Mouse (Mus musculus) forebrain, embryonic 13.5 days (tissue): ENCODE measurements around the gene Prss56. TPM values are rescaled to one million over a fixed set of nuclear protein-coding genes. Genes with fewer than 3 reads are reported as not detected.
A peak's percentile ranks its signal among the peaks of the same experiment; 100 is the strongest.

Source experiments
- ATAC-seq: fragments of 200-750 bp; cut with Nextera tagmentation; 2 replicates; pipeline ENCODE4 v1.8.0; 2017
- H3K27ac ChIP-seq: fragments of 300-500 bp; sonication (generic); 2 replicates; pipeline ENCODE4 v1.5.1; 2015; ENCODE audit warnings: inconsistent platforms, mild to moderate bottlenecking, moderate library complexity
- H3K27me3 ChIP-seq: fragments of 300-500 bp; sonication (generic); 2 replicates; pipeline ENCODE4 v1.6.1; 2015; ENCODE audit warnings: mild to moderate bottlenecking, inconsistent platforms
- H3K36me3 ChIP-seq: fragments of 300-500 bp; sonication (generic); 2 replicates; pipeline ENCODE4 v1.6.1; 2015; ENCODE audit warnings: mild to moderate bottlenecking, inconsistent platforms; ENCODE audit not compliant: poor library complexity, severe bottlenecking
- H3K4me1 ChIP-seq: fragments of 300-500 bp; sonication (generic); 2 replicates; pipeline ENCODE4 v1.6.1; 2015; ENCODE audit warnings: inconsistent platforms
- H3K4me2 ChIP-seq: fragments of 300-500 bp; sonication (generic); 2 replicates; pipeline ENCODE4 v1.6.1; 2015; ENCODE audit warnings: inconsistent platforms, mild to moderate bottlenecking, moderate library complexity
- H3K4me3 ChIP-seq: fragments of 300-500 bp; sonication (generic); 2 replicates; pipeline ENCODE4 v1.5.1; 2015; ENCODE audit warnings: mild to moderate bottlenecking, inconsistent platforms
- H3K9ac ChIP-seq: fragments of 300-500 bp; sonication (generic); 2 replicates; pipeline ENCODE4 v1.6.1; 2015; ENCODE audit warnings: mild to moderate bottlenecking, inconsistent platforms
- H3K9me3 ChIP-seq: fragments of 300-500 bp; sonication (generic); replicated peaks from 2 replicates; pipeline ENCODE4 v1.6.1; 2016; ENCODE audit warnings: inconsistent platforms
- WGBS: fragments of 180-500 bp; shearing (Covaris S2); methylation state at CpG from one replicate; pipeline ENCODE4 v1.1.7; 2015; 5-methylcytosine and 5-hydroxymethylcytosine counted together
- polyA plus RNA-seq: library from polyadenylated mRNA; unstranded; fragments of >200 nt; fragmentation: Nextera tagmentation; extraction: Ambion mirVana; gene quantifications from 2 replicates; pipeline ENCODE4 v1.2.1, GENCODE M21; 2015

The Prss56 gene
- polyA plus RNA-seq, 1 experiment from 2014 or later: 0.17 TPM

DNA sequence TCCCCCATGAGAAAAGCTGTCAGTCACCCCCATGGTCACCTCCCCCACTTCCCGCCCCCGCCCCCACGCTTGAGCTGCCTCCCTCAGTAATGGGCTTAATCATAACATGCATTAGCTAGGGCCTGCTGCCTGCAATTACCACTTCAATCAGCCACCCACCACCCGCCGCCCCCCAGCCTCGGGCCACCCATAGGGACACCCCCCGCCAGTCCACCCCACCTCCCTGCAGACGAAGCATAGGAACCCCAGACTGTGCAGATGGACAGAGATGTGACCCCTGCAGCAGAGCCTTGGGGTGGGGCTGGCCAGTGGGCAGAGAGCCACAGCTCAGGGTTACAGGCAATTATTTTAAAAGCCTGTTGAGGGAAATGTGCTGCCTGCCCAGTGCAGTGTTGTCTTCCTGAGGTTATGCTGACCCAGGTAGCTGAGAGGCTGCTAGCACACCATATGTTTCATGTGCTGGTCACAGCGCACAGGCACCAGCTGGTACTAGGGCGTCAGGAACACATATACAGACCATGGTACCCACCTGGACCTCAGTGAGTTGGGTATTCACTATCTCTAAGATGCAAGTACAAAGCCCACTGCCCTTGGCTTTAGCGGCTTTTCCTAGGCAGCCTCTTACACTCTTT is 18.8 kb upstream of the Prss56 start:
- no peak overlapping the region for H3K9ac ChIP-seq
- H3K4me1 ChIP-seq: peaks cover 32% of the 10 kb centered on the region
- no peaks in the 10 kb centered on the region for H3K36me3 ChIP-seq
- H3K9me3 ChIP-seq: no peaks in the 10 kb centered on the region
- 37% methylated on average over 11 of the region's 11 CpGs for WGBS
- peak; percentile 42; the same call in 1 of the 2 replicates for ATAC-seq
- peak overlapping the region; percentile 10; the same call in 1 of the 2 replicates for H3K4me2 ChIP-seq
- no peak overlapping the region for H3K4me3 ChIP-seq
- peak overlapping the region; percentile 49 for H3K27ac ChIP-seq
- peaks cover 9% of the 10 kb centered on the region; the same call in 1 of the 2 replicates for H3K27me3 ChIP-seq

DNA sequence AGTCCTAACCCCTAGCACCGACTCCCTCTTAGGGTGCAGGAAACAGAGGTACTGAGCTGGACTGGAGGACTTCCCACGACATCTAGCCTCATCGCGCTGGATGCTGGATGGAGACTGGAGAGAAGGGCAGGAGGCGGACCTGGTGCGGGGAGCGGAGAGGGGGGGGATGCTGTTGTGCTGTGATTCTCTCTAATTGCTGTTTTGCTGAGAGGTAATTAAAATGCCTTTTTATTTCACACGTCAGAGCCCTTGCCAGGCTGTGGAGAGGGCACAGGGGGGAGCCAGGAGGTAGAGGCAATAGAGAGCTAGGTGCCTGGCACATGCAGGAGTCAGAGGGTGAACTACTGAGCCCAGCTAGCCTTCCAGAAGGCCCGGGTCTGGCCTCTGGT is 18.3 kb upstream of the Prss56 start:
- peak; percentile 29; the same call in 1 of the 2 replicates for ATAC-seq
- H3K9ac ChIP-seq: no peak overlapping the region
- H3K4me2 ChIP-seq: peak overlapping the region; percentile 10; the same call in 1 of the 2 replicates
- no peaks in the 10 kb centered on the region for H3K9me3 ChIP-seq
- H3K27ac ChIP-seq: peak overlapping the region; percentile 49
- no peaks in the 10 kb centered on the region for H3K36me3 ChIP-seq
- WGBS: 29% methylated on average over 9 of the region's 9 CpGs
- H3K4me1 ChIP-seq: peaks cover 38% of the 10 kb centered on the region
- peaks cover 12% of the 10 kb centered on the region; the same call in 1 of the 2 replicates for H3K27me3 ChIP-seq
- no peak overlapping the region for H3K4me3 ChIP-seq

DNA sequence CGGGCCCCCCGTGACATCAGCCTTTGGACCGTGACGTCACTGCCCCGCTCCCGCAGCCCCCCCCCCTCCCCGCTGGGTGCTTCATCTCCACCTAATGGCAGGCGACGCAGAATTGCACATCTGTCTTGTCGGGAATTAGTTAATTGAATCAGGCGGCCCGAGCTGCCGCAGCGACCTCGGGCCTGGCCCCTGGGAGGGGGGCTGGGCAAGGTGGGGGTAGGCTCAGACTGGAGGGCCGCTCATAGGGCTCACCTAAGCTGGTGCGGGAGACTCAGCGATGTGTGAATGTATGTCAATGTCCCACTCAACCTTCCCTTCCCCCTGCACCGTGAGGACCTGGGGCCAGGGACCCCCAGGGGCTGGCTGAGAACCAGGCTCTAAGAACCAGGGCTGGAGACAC is 12.7 kb upstream of the Prss56 start:
- WGBS: 8% methylated on average over 19 of the region's 19 CpGs
- Histone ChIP-seq H3K9me3 (no peaks in the 10 kb centered on the region), H3K4me3 (no peak overlapping the region), H3K27me3 (peaks cover 21% of the 10 kb centered on the region; the same call in 1 of the 2 replicates), H3K27ac (peak overlapping the region; percentile 57), H3K4me2 (peak overlapping the region; percentile 29; the same call in 1 of the 2 replicates), H3K36me3 (no peaks in the 10 kb centered on the region), H3K4me1 (peaks cover 34% of the 10 kb centered on the region), H3K9ac (peak overlapping the region; percentile 5; the same call in 1 of the 2 replicates)
- ATAC-seq: no peak

DNA sequence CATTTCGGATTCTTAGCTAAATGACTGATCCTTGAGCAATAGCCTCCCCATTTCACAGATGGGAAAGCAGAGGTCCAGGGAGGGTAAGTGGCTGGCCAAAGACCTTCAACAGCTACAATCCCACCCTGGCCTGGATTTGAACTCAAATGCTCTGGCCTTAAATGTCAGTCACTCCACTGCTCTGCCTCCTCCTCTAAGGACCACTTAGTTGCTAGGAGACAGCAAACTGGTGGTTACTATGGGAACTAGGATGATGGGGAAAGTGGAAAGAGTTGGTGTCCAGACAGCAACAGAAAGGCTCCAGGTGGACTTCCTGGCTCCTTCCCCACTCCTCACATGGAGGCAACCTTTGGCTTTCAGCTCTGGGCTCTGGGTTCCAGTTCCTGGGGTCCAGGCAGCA is 11.8 kb upstream of the Prss56 start:
- 94% methylated on average over 1 of the region's 1 CpGs for WGBS
- no peak overlapping the region for H3K27ac ChIP-seq
- H3K27me3 ChIP-seq: peaks cover 21% of the 10 kb centered on the region; the same call in 1 of the 2 replicates
- peaks cover 41% of the 10 kb centered on the region for H3K4me1 ChIP-seq
- H3K4me3 ChIP-seq: no peak overlapping the region
- H3K9ac ChIP-seq: no peak overlapping the region
- H3K36me3 ChIP-seq: no peaks in the 10 kb centered on the region
- ATAC-seq: no peak
- no peaks in the 10 kb centered on the region for H3K9me3 ChIP-seq
- H3K4me2 ChIP-seq: no peak overlapping the region

DNA sequence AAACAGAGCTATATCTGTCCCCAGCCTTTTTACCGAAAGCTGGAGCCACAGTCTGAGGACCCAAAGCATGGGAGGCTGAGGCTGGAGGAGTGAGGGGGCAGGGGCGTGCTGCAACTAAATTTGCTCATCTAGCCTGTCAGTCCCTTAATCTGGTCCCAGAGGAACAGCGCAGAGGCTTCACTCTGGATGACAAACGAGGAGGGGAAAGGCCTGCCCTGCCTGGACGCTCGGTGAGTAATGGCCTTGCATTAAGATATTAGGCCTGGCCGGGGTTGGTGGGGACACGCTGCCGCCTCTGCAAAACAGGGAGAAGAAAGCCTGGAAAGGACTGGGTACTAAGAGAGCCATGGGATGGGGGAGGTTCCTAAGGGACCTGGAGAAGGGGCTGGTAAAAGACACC is 10.8 kb upstream of the Prss56 start:
- Histone ChIP-seq H3K27ac (no peak overlapping the region), H3K27me3 (peaks cover 21% of the 10 kb centered on the region; the same call in 1 of the 2 replicates), H3K4me2 (no peak overlapping the region), H3K4me3 (no peak overlapping the region), H3K4me1 (peaks cover 45% of the 10 kb centered on the region), H3K9me3 (no peaks in the 10 kb centered on the region), H3K9ac (no peak overlapping the region), H3K36me3 (no peaks in the 10 kb centered on the region)
- WGBS: 58% methylated on average over 9 of the region's 9 CpGs
- ATAC-seq: no peak

DNA sequence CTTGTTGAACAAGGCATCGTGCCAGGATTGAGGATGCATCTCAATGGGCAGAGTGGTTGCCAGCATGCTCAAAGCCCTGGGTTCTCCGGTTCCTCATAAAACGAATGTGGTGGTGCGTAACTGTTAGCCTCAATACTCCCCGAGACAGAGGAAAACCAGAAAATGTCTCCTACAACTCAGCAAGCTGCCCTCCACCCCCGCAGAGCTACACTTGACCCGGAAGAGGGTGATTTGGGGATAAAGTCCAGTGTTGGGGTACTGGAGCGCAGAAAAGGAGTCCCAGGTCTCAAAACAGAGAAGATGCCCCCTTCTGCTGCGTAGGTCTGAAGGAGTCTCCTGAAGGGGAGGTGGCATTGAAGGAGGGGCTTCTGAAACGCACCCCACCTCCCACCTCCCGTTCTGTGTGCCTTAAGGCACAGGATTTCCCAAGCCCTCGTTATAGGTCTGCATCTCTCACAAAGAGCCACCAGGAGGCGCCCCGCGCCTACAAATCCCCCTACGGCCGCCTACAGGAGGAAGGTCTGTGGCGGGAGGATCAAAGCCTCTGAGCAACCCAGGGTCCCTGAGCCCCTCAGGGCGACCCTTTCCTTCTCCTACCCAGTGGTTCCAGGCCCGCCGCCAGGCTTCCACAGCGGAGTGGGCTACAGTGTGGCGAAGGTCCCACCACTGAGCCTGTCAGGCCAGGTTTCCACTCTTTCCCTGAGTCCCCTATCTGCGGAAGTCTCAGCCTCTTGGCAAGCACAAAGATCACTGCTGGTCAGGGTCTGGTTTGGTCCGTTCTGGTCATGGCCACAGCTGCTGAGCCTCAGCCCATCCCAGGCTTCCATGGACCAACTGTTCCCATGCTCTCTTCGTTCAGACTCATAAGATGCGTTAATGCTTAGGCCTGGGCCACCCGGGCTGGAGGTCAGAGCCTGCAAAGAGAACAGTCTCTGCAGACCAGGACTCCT is 8.8 kb upstream of the Prss56 start:
- Histone ChIP-seq H3K4me2 (no peak overlapping the region), H3K4me3 (no peak overlapping the region), H3K9ac (0 out of 2 replicates have a peak overlapping the region, but pooled peaks have one; percentile 21)

DNA sequence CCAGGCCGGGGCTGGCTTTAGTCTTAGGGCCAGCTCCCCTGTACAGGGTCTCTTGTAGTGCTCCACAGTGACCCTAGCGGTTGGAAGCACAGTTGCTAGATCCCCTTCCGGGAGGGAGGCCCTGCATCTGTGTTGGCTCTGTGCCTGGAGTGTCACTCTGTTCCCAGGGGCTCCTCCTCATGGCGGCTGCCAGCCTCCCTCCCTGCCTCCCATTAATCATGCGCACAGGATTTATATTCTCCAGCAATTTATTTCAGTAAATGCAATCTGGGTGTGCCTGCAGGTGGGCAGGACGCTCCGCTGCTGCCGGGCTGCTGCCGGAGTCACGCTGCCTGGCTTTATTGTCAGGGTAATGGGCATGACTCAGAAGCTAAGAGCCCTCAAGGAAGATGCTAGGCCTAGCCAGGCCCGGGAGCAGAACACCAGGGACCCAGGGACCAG is 7.2 kb upstream of the Prss56 start:
- H3K9me3 ChIP-seq: no peaks in the 10 kb centered on the region
- peaks cover 13% of the 10 kb centered on the region; the same call in 1 of the 2 replicates for H3K27me3 ChIP-seq
- peak overlapping the region; percentile 62; the same call in 1 of the 2 replicates for H3K27ac ChIP-seq
- no peak overlapping the region for H3K9ac ChIP-seq
- peak overlapping the region; percentile 35 for H3K4me2 ChIP-seq
- peak; percentile 94 for ATAC-seq
- H3K4me1 ChIP-seq: peaks cover 22% of the 10 kb centered on the region
- H3K36me3 ChIP-seq: no peaks in the 10 kb centered on the region
- no peak overlapping the region for H3K4me3 ChIP-seq
- 3% methylated on average over 11 of the region's 11 CpGs for WGBS

More for the DNA sequence above, 8.8 kb upstream of the Prss56 start:
- no peaks in the 10 kb centered on the region for H3K9me3 ChIP-seq
- 27% methylated on average over 28 of the region's 28 CpGs for WGBS
- no peak overlapping the region for H3K27ac ChIP-seq
- H3K36me3 ChIP-seq: no peaks in the 10 kb centered on the region
- H3K4me1 ChIP-seq: peaks cover 37% of the 10 kb centered on the region
- ATAC-seq: no peak
- H3K27me3 ChIP-seq: peaks cover 19% of the 10 kb centered on the region; the same call in 1 of the 2 replicates

DNA sequence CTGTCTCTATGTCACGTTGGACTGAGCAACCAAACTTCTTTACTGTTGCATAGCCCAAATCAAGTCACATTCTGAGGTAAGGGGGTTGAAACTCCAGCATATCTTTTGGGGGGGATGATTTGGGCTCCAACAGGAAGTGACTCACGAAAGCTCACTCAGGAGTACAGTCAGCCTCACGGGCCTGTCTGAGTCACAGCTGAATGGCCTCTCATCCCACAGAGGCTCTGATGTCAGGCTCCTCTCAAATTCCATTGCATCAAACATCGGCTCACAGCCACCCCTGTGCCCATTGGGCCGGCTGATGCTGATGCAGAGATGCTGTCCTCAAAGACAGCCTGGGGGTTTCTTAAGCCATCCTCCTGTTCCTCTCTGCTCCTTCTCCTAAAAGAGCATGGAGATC is 2.2 kb upstream of the Prss56 start:
- no peaks in the 10 kb centered on the region for H3K9me3 ChIP-seq
- peaks cover 37% of the 10 kb centered on the region for H3K27me3 ChIP-seq
- no peaks in the 10 kb centered on the region for H3K36me3 ChIP-seq
- no peak overlapping the region for H3K4me3 ChIP-seq
- peaks cover 27% of the 10 kb centered on the region for H3K4me1 ChIP-seq
- ATAC-seq: no peak
- H3K4me2 ChIP-seq: no peak overlapping the region
- WGBS: 70% methylated on average over 5 of the region's 5 CpGs
- H3K27ac ChIP-seq: no peak overlapping the region
- no peak overlapping the region for H3K9ac ChIP-seq

DNA sequence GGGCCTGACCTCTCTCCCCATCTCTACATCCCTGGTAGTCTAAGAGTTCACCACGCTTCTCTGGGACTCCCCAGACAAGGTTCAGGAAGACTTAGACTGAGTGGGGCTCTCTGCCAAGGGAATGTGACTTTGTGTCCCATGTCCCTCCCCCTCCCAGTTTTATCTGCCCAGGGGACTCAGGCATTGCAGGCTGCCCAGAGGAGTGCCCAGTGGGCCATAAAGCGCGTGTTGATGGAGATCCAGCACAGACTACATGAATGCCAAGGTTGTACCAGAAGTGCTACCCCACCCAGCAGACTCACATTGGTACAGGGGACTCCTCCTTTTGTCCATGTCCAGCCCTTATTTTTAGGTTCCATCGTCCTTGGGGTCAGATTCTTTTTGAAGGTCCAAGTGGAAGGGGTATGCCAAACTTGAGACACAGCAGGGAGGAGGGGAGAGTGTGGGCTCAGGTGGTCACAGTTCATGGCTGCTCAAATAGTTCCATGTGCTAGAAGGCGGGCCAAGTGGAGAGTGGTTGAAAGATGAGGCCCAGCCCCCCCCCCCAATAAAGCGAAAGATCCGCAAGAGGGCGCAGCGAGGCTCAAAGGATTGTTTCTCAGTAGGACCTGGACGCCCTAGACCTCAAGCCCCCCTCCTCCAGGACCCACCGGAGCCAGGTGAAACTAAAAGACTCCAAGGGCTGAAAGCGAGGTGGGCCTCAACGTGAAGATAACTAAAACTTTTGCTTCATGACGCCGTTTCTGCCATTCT is 1.1 kb downstream of the Prss56 start:
- WGBS: 32% methylated on average over 15 of the region's 15 CpGs
- Histone ChIP-seq H3K27ac (no peak overlapping the region), H3K4me2 (peak overlapping the region; percentile 43), H3K4me1 (peaks cover 27% of the 10 kb centered on the region), H3K36me3 (no peaks in the 10 kb centered on the region), H3K9ac (no peak overlapping the region), H3K4me3 (no peak overlapping the region), H3K27me3 (peaks cover 65% of the 10 kb centered on the region), H3K9me3 (no peaks in the 10 kb centered on the region)
- ATAC-seq: no peak

DNA sequence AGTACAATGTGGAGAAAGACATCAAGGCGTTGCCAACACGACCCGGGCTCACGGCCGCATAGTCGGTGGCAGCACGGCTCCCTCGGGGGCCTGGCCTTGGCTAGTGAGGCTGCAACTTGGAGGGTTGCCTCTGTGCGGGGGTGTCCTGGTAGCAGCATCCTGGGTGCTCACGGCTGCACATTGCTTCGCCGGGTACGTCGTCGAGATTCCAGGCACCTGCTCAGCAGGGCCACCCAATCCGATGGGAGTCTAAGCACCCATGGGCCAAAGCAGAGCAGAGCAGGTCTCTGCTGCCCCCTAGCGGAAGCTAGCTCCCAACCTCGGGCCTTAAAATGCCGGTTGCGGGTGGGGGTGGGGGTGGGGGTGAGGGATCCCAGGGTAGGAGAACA is 1.6 kb downstream of the Prss56 start:
- Histone ChIP-seq H3K4me2 (peak overlapping the region; percentile 43), H3K4me1 (peaks cover 27% of the 10 kb centered on the region), H3K36me3 (no peaks in the 10 kb centered on the region), H3K4me3 (no peak overlapping the region), H3K27ac (no peak overlapping the region), H3K27me3 (peaks cover 69% of the 10 kb centered on the region), H3K9ac (no peak overlapping the region), H3K9me3 (no peaks in the 10 kb centered on the region)
- ATAC-seq: peak; percentile 57
- 11% methylated on average over 20 of the region's 20 CpGs for WGBS

DNA sequence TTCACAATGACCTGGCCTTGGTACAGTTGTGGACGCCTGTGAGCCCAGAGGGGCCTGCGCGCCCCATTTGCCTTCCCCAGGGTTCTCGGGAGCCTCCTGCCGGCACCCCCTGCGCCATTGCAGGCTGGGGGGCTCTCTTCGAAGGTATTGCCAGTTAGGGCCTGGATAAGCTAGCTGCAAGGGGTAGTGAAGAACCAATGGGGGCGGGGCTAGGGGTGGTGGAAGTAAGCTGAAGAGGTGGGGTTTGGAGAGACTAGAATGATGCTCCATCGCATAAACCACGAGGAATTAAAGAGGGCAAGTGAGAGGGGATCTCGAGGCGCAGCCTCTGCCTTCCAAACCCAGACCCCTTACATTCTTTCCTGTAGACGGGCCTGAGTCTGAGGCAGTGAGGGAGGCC is 2.4 kb downstream of the Prss56 start:
- Histone ChIP-seq H3K27ac (no peak overlapping the region), H3K4me1 (peaks cover 27% of the 10 kb centered on the region), H3K27me3 (peaks cover 69% of the 10 kb centered on the region), H3K9me3 (no peaks in the 10 kb centered on the region), H3K4me3 (0 out of 2 replicates have a peak overlapping the region, but pooled peaks have one; percentile 49), H3K9ac (no peak overlapping the region), H3K4me2 (no peak overlapping the region), H3K36me3 (no peaks in the 10 kb centered on the region)
- 16% methylated on average over 13 of the region's 13 CpGs for WGBS
- no peak for ATAC-seq
